Mouse (Mus musculus) left cerebral cortex, adult 11 months (tissue): Measurements from ENCODE around the gene Gm6337.
"Not testable (repeated sequence)": the region's sequence is repeated elsewhere in the genome, so short reads cannot be mapped to it uniquely, and the experiment has no call there.

Source experiments
- DNase-seq: peaks from one replicate; pipeline ENCODE4 v3.0.0; 2022; ENCODE audit warnings: low spot score

Gm6337 gene

GRCm38 (mm10) chr14:6058167-6058566 lies at the start of gene Gm6337:
Gene Gm6337, minus strand, starts transcription at chr14:6058267.
- not testable (repeated sequence) for DNase-seq

GRCm38 (mm10) chr14:6107500-6107899 lies 49.4 kb upstream of the Gm6337 start:
- DNase-seq, result not testable (repeated sequence)

- DNase-seq, result not testable (repeated sequence)
Observed at GRCm38 (mm10) chr14:6093842-6094241, 35.8 kb upstream of the Gm6337 start, which contains the start of gene Gm8206. Gene Gm8206, minus strand, starts transcription at chr14:6093942.
